Mouse (Mus musculus): Measurements from ENCODE around the gene 5530401A14Rik.

5530401A14Rik gene

DNA sequence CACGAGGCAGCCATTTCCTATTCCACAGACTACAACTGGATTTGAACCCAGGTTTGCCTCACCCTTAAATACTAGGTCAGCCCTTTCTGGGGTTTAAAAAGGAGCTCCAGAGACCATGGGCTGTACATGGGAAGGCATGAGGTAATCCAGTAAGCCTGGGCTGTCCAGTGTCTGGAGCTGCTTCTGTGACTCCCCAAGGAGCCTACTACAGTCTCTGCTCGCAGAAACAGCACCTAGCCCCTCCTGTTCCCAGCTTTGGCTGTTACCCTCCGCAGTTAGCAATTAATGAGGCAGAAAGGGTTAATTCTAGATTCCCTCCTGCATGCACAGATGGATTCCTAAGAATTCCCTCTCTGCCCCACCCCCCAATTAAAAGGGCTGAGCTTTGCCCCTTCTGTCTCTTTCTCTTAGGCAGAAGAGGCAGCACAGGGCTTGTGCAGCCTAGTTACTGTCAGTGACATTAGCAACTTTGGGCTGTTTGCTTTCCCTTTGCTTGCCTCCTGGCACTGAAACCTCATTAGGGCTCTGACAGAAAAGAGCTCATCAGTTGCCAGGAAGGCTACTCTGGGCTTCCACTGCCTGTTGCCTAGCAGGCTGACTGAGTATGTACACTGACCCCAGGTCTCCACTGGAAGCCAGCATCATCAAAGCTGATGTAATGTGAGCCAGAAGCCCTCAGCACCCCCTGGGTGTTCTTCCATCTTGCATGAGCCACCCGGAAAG, at the start of gene 5530401A14Rik:
5530401A14Rik (plus strand) TSS at position 424 of the 723 bp plus-strand sequence.
- DNase-seq (ENCODE audit: low read depth) = no peak

DNA sequence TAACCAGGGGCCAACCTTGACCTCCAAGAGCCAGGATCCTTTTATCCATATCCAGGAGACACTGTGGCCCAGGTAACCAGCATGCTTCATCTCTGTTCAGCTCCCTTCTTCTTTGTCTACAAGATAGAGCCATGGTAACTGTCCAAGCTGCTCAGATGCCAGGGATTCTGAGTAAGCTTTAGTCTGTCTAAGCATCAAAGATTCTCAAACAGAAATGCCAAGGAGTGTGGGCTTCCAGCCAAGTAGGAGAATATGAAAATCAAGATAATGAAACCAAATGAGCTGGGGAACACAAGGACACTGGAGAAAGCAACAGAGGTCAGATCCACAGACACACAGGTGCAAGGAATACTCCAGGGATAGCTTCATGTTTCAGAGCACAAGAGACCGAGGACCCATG, 45.7 kb upstream of the 5530401A14Rik start:
- no peak for DNase-seq (ENCODE audit: low read depth)

GRCm38 (mm10) chr11:81816531-81816930, 43.9 kb upstream of the 5530401A14Rik start:
- no peak for DNase-seq (ENCODE audit: low read depth)

DNA sequence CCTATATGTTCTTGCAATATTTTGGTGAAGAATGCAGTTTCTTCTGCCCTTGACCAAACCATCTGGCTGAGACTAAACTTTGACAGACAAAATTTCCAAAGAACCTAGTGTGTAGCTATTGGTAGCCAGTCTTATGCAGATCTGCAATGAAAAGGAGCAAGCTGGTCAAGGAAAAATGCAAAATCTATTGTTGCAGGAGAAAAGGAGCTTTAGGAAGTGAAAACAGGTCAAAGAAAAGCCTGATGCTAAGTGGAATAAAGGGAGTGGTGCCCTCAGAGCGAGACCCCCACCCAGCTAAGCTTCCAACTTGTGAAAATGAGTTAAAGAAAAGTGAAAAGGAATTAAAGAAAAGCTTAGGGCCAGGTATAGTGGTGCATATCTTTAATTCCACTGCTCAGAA, 28.1 kb upstream of the 5530401A14Rik start:
- DNase-seq (ENCODE audit: low read depth) = no peak

DNA sequence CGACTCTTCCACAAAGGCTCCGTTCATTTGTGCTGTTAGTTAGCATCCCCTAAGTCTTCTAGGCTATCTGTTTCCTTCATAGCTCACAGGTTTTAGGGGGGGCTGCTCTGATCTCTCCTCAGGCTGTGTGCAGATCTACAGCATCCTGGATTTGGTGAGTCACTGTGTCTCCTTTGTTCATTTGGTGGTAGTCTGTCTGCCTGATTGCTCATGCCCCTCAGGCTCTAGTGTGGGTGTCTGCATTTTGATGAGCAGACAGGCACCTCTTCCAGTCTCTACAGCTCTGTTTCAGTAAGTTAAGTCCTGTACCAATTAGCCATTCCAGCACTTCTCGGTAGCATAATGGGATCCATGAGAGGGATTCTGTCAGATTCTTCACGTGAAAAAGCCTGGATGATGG, 22.0 kb upstream of the 5530401A14Rik start:
- DNase-seq (ENCODE audit: low read depth) = no peak

GRCm38 (mm10) chr11:81841001-81841400, 19.5 kb upstream of the 5530401A14Rik start:
- no peak for DNase-seq (ENCODE audit: low read depth)

DNA sequence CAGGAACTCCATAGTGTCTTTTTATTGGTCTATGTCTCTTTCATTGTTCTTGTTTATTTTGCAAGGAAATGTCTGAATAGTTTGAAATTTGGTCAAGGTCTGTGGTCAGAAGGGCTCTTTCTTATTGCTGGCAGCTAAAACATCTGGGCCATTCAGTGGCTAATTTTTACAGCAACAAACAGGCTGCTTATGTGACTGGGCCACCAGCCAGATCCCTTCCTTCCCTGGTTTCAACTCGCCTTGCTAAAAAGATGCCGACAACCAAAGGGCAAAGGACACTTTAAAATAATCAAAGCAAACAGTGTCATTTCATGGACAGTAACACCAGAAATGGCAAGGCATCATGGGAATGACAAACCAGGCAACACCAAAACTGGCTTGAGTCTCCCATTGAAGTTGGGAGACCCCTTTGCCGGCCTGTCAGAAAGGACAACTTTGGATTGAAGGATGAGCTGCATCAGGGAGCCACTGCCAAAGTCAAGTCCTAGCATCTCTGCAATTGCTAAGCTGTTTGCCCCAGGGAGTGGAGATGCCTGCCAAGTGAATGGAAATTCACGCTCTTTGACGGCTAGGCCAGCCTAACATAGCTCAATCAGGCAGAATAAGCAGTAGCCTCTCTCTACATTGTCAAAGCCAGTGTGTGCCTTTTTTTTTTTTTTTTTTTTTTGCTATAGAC, 15.3 kb upstream of the 5530401A14Rik start:
- DNase-seq (ENCODE audit: low read depth) = no peak

GRCm38 (mm10) chr11:81845686-81846036, 14.8 kb upstream of the 5530401A14Rik start:
- no peak for DNase-seq (ENCODE audit: low read depth)

DNA sequence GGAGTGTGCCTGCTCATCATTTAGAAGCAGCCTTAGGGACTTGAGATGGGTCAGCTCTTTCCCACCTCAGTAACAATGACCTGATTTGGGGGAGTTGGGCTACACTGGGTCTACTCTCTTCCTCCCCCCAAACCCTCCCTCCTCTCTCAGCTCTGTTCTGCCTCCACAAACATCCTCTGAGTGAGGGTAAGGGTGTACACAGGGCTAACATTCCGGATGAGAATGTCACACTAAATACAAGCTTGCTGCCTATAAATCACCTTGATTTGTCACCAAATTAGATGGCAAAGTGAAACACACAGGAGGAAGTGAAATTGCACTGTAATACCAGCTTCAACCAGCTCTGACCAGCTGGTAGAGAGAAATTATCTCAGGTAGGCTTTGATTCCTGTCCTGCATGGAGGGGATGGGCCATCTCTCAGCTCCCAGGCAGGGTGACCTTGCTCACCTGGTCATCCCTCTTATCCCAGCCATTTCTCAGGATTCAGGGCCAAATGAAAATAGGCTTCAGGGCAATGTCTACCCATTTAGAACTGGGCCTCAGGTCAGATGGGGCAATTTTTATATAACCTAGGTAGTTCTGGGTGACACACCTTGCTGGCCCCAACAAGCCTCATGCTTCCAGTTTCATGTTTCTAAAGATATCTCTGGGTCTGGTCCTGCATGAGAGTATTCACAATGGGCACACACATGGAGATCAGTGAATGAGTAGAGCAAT, 12.5 kb upstream of the 5530401A14Rik start:
- DNase-seq (ENCODE audit: low read depth) = no peak

- no peak for DNase-seq (ENCODE audit: low read depth)
Measured at GRCm38 (mm10) chr11:81865661-81866382, 5.3 kb downstream of the 5530401A14Rik start.

DNA sequence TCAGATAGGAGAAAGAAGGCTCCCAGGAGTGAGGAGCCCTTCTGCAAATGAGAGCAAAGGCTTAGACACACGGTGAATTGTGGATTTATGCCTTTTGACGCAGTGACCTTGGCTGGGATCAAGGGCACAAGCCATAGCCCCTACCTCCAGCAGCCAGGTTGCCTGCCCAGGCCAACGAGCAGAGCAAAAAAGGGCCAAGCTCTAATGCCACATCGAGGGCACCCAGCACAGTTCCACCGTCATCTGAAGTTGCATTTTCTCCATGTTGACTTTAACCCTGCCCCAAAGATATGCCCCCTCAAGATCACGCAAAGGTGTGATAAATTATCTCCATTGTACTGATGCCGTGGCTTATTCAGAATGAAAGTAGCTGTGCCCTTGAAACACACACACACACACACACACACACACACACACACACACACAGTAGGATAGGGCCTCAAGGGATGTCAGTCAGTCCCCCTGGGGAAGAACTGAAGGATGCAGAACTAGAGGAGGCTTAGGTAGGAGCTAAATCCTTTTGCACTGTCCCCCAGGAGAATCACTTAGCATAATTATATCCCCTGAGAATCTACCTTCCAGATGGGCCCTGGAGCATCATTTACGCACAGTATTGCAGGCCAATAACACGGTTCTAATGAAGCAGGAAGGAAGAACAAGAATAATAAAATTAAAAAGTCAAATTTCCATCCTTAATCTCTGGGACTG, 11.2 kb downstream of the 5530401A14Rik start:
- DNase-seq (ENCODE audit: low read depth) = no peak

GRCm38 (mm10) chr11:81896511-81896910, 36.0 kb downstream of the 5530401A14Rik start:
- no peak for DNase-seq (ENCODE audit: low read depth)

DNA sequence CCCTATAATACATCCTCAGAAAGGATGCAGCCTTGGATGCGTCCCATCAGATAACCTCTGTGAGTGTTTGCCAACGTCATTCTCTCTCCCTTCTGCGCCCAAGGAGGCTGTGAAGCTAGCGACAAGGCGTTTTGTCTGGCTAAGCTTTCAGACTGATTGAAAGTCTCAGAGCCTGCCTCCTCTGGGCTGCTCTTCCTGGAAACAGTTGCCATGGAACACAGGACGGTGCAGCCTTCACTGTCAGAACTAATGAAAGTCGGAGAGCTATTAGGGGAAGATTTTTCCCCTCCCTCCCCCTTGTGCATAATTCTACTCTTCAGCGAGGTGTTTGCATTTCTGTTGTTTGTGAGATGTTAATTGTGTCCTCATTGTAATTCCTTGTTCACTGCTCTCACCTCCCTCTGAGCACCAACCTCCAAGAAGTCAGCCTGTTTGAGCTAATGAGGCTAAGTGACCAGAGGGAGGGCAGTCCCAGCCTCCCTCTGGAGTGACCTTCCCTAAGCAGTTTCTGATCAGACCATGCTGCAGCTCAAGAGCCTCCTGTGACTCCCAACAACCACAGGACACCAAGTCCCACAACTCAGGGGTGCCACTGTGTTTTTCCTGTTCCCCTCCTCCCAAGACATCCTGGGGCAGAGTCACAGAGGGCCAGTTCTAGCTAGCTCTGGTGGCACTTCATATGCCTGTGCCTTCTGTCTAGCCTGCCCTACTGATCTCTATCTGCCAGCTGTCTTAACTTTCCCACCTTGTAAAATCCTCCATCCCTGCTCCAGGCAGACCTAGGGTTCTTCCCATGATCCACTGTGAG, 37.3 kb downstream of the 5530401A14Rik start:
- DNase-seq (ENCODE audit: low read depth) = no peak

GRCm38 (mm10) chr11:81902318-81902717, 41.8 kb downstream of the 5530401A14Rik start:
- no peak for DNase-seq (ENCODE audit: low read depth)

GRCm38 (mm10) chr11:81908760-81909159, 48.3 kb downstream of the 5530401A14Rik start:
- DNase-seq (ENCODE audit: low read depth) = no peak

DNA sequence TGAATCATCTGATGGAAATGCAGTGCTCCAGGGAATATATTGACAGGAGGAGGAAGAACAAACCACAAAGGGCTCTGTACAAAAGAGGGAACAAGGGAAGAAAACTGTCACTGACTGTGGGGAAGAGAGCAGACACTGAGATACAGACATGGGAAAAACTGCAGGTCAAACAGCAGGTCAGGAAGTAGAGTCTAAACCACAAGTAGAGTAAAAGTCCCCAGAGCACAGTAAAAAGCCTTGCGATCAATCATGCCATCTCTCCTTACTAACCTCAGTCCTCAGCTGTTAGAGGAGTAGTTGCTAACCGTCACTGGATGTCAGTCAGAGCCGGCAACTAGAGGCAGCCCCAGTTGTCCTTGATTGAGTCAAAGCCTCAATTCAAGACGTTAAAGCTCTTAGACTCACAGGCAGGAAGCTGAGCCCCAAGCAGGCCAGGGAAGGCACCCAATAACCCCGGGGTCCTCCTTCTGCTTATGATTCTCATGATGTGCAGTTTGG, 49.0 kb downstream of the 5530401A14Rik start:
- DNase-seq (ENCODE audit: low read depth) = no peak

- no peak for DNase-seq (ENCODE audit: low read depth)
Measured at GRCm38 (mm10) chr11:81913071-81913470, 52.6 kb downstream of the 5530401A14Rik start.

DNA sequence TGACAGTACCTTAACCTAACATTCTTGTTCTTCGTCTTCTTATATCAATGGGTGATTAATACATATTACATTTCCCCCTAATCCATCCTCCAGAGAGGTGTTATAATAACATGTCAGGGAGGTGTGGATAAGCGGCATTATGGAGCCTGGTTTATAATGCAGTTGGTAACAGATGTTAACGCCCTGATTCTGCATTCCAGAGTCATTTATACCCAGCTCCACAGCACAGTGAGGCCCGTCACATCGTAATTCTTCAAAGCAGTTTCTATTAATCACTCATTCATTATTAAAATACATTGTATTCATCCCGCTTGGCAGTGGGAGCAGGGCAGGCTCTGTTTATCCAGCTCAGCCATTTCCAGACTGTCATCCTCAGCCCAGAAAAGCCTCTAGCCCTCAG, 55.0 kb downstream of the 5530401A14Rik start:
- DNase-seq (ENCODE audit: low read depth) = no peak

DNA sequence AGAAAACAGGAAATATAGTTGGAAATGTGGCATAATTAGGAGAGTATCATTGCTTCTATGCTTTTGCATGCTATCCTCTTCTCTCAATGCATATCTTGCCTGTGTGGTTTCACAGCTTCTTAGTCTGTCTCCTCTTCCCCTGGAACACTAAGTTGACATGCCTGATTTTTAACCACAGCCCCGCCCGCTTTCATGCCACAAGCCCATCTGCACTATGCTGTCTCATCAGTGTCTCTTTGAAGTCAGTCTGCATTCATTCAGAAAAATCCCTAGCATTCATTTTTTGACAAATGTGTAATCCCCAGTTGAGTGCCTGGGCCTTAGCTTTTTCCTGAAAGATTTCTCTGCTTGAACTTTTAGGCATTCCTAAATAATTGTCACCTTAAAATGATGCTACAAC, 62.6 kb downstream of the 5530401A14Rik start:
- DNase-seq (ENCODE audit: low read depth) = no peak

DNA sequence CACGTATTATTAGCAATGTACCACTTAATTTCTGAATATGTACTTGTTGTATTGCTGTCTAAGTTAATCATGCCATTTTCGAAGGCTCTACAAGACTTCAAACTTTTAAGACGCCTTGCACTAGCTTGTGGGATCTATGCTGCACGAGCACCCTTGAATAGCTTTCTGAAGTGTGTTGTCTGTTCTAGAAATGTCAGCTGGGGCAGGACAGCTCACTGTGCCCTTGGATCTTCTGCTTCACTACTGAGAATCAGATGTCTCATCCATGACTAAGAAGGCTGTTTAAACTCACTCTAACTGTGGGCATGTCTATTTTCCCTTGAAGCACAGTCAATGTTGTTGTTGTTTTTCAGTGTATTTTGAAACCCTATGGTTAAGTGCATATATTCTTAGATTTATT, 63.2 kb downstream of the 5530401A14Rik start:
- no peak for DNase-seq (ENCODE audit: low read depth)

- DNase-seq (ENCODE audit: low read depth) = no peak
Measured at GRCm38 (mm10) chr11:81926393-81926792, 65.9 kb downstream of the 5530401A14Rik start.
